Mouse (Mus musculus) embryonic facial prominence, embryonic 11.5 days (tissue): ENCODE measurements around the gene Ccdc92. TPM values are rescaled to one million over a fixed set of nuclear protein-coding genes. Genes with fewer than 3 reads are reported as not detected.

Source experiments
- ATAC-seq: fragments of 200-750 bp; cut with Nextera tagmentation; replicated peaks from 2 replicates; pipeline ENCODE4 v1.8.0; 2017; ENCODE audit warnings: low read depth; ENCODE audit not compliant: insufficient number of reproducible peaks, low FRiP score, low TSS enrichment
- DNase-seq: peaks from one replicate; pipeline ENCODE4 v3.0.0-alpha.2; 2015; ENCODE audit warnings: low spot score
- H3K27ac ChIP-seq: fragments of 300-500 bp; sonication (generic); replicated peaks from 2 replicates; pipeline ENCODE4 v1.5.1; 2014; ENCODE audit warnings: mild to moderate bottlenecking, low read depth, low read length, control low read depth
- H3K27me3 ChIP-seq: fragments of 300-500 bp; sonication (generic); 2 replicates; pipeline ENCODE4 v1.6.1; 2014; ENCODE audit warnings: mild to moderate bottlenecking, low read length, moderate library complexity, mixed read lengths; ENCODE audit not compliant: control insufficient read depth, insufficient read depth
- H3K36me3 ChIP-seq: fragments of 300-500 bp; sonication (generic); replicated peaks from 2 replicates; pipeline ENCODE4 v1.6.1; 2014; ENCODE audit warnings: low read depth, mild to moderate bottlenecking, low read length, moderate library complexity, mixed read lengths; ENCODE audit not compliant: control insufficient read depth, insufficient read depth
- H3K4me1 ChIP-seq: fragments of 300-500 bp; sonication (generic); 2 replicates; pipeline ENCODE4 v1.6.1; 2014; ENCODE audit warnings: low read length, mixed read lengths; ENCODE audit not compliant: control insufficient read depth, insufficient read depth
- H3K4me2 ChIP-seq: fragments of 300-500 bp; sonication (generic); 2 replicates; pipeline ENCODE4 v1.6.1; 2014; ENCODE audit warnings: low read depth, mild to moderate bottlenecking, control low read depth, low read length, moderate library complexity
- H3K4me3 ChIP-seq: fragments of 300-500 bp; sonication (generic); 2 replicates; pipeline ENCODE4 v1.5.1; 2014; ENCODE audit warnings: low read depth, low read length, control low read depth
- H3K9ac ChIP-seq: fragments of 300-500 bp; sonication (generic); replicated peaks from 2 replicates; pipeline ENCODE4 v1.6.1; 2014; ENCODE audit warnings: mild to moderate bottlenecking, control low read depth, low read length
- H3K9me3 ChIP-seq: fragments of 300-500 bp; sonication (generic); replicated peaks from 2 replicates; pipeline ENCODE4 v1.6.1; 2016; ENCODE audit warnings: mild to moderate bottlenecking, low read length, inconsistent platforms, mixed read lengths; ENCODE audit not compliant: control insufficient read depth
- WGBS: fragments of 180-500 bp; shearing (Covaris S2); extraction: QIAGEN DNeasy Blood & Tissue Kit; methylation state at CpG from one replicate; pipeline ENCODE4 v1.1.7; 2014; 5-methylcytosine and 5-hydroxymethylcytosine counted together
- polyA plus RNA-seq: library from polyadenylated mRNA; unstranded; fragments of >200 nt; fragmentation: Nextera tagmentation; extraction: Ambion mirVana; gene quantifications from 2 replicates; pipeline ENCODE4 v1.2.1, GENCODE M21; 2014

Ccdc92 gene
- polyA plus RNA-seq, 1 experiment from 2014 or later: 14.4 TPM

DNA sequence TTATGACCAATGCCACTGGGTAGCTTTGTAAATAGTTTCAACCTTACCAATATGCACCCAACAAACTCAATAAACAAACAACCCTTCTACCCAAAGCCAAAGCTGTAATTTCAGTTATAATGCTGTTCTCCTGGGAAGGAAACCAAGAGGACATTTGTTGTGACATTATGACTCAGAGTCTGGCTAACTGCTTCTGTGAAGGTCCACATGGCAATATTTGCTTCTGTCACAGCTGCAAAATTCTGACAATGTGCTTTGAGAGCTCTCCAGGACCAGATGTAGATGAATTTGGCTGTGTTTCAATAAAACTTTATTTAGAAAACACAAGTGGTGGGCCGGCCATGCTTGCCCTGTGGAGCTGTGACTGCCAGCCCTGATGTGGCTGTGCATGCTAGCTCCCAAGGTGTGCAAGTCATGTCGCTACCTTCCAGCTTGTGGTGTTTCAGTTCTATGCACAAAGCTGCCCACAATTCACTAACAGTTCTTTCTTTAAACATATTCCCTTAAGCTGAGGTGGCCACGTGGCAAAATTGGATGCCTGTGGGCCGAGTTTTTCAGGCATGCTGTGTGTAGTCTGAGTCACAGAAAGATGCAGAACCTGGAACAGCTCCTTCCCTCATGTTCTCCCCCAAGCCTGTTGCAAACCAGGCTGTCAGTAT lies 52.4 kb downstream of the Ccdc92 start:
- ATAC-seq: no peak
- WGBS: 85% methylated on average over 4 of the region's 4 CpGs
- H3K4me2 ChIP-seq: no peak overlapping the region
- no peaks in the 10 kb centered on the region for H3K9me3 ChIP-seq
- H3K36me3 ChIP-seq: no peaks in the 10 kb centered on the region
- no peaks in the 10 kb centered on the region for H3K27me3 ChIP-seq
- no peak overlapping the region for H3K27ac ChIP-seq
- H3K4me3 ChIP-seq: no peak overlapping the region
- H3K9ac ChIP-seq: no peak overlapping the region
- H3K4me1 ChIP-seq: no peaks in the 10 kb centered on the region
- no peak for DNase-seq

DNA sequence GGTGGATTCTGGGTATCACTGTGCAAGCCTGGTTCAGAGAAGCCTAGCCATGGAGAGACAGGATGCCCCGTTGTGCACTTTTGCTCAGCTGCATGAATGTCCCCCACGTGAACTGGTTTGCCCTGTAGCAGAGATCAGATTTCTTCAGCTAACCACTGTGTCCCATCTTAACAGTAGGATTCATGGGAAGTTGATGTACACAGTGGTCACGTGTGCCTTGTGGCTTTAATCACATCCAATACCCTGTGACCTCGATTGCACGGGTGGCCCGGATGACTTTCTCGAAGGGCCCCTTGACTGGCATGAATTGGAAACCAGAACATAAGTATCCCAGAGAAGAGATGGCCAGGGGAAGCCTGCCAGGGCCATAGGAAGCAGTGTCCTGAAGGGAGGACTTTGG lies 70.1 kb downstream of the Ccdc92 start:
- no peaks in the 10 kb centered on the region for H3K4me1 ChIP-seq
- WGBS: 80% methylated on average over 7 of the region's 7 CpGs
- no peak for ATAC-seq
- no peaks in the 10 kb centered on the region for H3K27me3 ChIP-seq
- no peak for DNase-seq
- no peaks in the 10 kb centered on the region for H3K36me3 ChIP-seq
- H3K4me3 ChIP-seq: no peak overlapping the region
- H3K27ac ChIP-seq: no peak overlapping the region
- H3K4me2 ChIP-seq: no peak overlapping the region
- H3K9ac ChIP-seq: no peak overlapping the region
- no peaks in the 10 kb centered on the region for H3K9me3 ChIP-seq

DNA sequence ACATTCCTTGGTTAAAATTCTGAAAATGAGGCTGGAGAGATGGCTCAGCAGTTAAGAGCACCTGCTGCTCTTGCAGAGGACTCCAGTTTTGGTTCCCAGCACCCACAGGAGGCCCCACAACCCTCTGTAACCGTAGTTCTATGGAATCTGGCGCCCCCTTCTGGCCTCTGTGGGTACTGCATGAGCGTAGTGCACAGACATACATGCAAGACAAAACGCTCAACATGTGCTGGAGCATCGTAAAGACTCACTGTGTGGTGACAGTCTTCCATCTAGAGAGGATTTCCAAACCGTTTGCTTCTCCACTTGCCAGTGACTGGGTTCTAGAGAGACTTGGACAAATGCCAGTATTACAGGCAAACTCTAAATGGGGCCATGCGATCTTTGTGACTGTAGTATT lies 76.6 kb downstream of the Ccdc92 start:
- no peak overlapping the region for H3K27ac ChIP-seq
- H3K9ac ChIP-seq: no peak overlapping the region
- ATAC-seq: no peak
- 85% methylated on average over 7 of the region's 7 CpGs for WGBS
- no peak for DNase-seq
- no peaks in the 10 kb centered on the region for H3K27me3 ChIP-seq
- no peaks in the 10 kb centered on the region for H3K36me3 ChIP-seq
- H3K4me2 ChIP-seq: no peak overlapping the region
- no peaks in the 10 kb centered on the region for H3K4me1 ChIP-seq
- H3K4me3 ChIP-seq: no peak overlapping the region
- H3K9me3 ChIP-seq: no peaks in the 10 kb centered on the region

Other genes with a start within 250 kb of the Ccdc92 start
- 40.0 and 40.4 TPM in 2 replicates for gene Atp6v0a2, start 233.8 kb downstream of the Ccdc92 start, polyA plus RNA-seq
- gene Dnah10, start 137.3 kb downstream of the Ccdc92 start, polyA plus RNA-seq: 0.01 TPM in 1 of 2 replicates, not detected in the other
- 126 and 140 TPM in 2 replicates for gene Zfp664, start 267 bp upstream of the Ccdc92 start, polyA plus RNA-seq
- 7.2 and 10.3 TPM in 2 replicates for gene Rflna, start 140.8 kb upstream of the Ccdc92 start, polyA plus RNA-seq